Mouse (Mus musculus) midbrain, embryonic 10.5 days (tissue): ENCODE measurements around the gene Hltf. TPM values are rescaled to one million over a fixed set of nuclear protein-coding genes. Genes with fewer than 3 reads are reported as not detected.
"Not testable (repeated sequence)": the region's sequence is repeated elsewhere in the genome, so short reads cannot be mapped to it uniquely, and the experiment has no call there.

Experiments
- DNase-seq: peaks from one replicate; pipeline ENCODE4 v3.0.0-alpha.2; 2017; ENCODE audit warnings: low spot score
- H3K27ac ChIP-seq: fragments of 300-500 bp; sonication (generic); replicated peaks from 2 replicates; pipeline ENCODE4 v1.5.1; 2016; ENCODE audit warnings: mild to moderate bottlenecking
- H3K27me3 ChIP-seq: fragments of 300-500 bp; sonication (generic); 2 replicates; pipeline ENCODE4 v1.6.1; 2016; ENCODE audit warnings: low read depth, mild to moderate bottlenecking; ENCODE audit not compliant: poor library complexity, severe bottlenecking
- H3K36me3 ChIP-seq: fragments of 300-500 bp; sonication (generic); 2 replicates; pipeline ENCODE4 v1.6.1; 2016; ENCODE audit warnings: mild to moderate bottlenecking, moderate library complexity
- H3K4me1 ChIP-seq: fragments of 300-500 bp; sonication (generic); 2 replicates; pipeline ENCODE4 v1.6.1; 2016
- H3K4me3 ChIP-seq: fragments of 300-500 bp; sonication (generic); 2 replicates; pipeline ENCODE4 v1.5.1; 2016; ENCODE audit warnings: mild to moderate bottlenecking, moderate library complexity
- H3K9me3 ChIP-seq: fragments of 300-500 bp; sonication (generic); replicated peaks from 2 replicates; pipeline ENCODE4 v1.6.1; 2016; ENCODE audit warnings: mild to moderate bottlenecking
- WGBS: fragments of 180-500 bp; shearing (Covaris S2); methylation state at CpG from one replicate; pipeline ENCODE4 v1.1.7; 2016; 5-methylcytosine and 5-hydroxymethylcytosine counted together
- polyA plus RNA-seq: library from polyadenylated mRNA; unstranded; fragments of >200 nt; fragmentation: Nextera tagmentation; extraction: Ambion mirVana; gene quantifications from 2 replicates; pipeline ENCODE4 v1.2.1, GENCODE M21; 2016

Gene Hltf
- polyA plus RNA-seq, 1 experiment from 2014 or later, result 15.8 TPM

DNA sequence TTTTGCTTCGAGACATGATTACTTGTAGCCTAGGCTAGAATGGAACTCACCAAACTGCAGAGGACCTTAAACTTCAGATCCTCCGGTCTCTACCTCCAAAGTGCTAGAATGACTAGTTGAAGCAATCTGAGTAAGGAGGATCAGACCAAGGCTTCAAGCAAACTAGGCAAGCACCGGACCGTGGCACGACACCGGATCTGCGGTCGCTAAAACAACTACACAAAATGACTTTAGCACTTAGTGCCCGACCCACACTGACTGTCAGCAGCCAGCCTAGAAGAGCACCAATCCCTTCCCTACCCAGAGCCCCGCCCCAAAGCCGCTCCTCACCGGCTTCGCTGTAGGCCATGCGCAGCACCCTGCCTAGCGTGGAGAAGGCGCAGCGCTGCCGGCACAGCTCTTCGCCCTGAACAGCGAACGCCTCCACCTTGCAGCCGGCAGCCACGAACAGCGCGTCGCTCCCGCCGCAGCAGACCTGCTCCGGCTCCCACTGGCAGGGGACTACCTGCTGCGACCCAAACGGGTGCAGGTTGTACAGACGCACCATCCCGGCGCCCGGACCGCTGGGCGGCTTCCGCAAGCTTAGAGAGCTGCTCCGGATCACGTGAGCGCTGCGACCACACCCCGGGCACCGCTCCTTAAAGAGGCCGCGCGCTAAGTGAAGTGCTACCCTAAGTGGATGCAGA is 22.7 kb upstream of the Hltf start, which contains the start of gene Hps3:
TSS of gene Hps3 (minus strand) at position 597 of the 686 bp plus-strand sequence.
- peak within 1 kb of the TSS; percentile 86 for H3K27ac ChIP-seq
- under 1% methylated on average over 47 of the region's 47 CpGs for WGBS

DNA sequence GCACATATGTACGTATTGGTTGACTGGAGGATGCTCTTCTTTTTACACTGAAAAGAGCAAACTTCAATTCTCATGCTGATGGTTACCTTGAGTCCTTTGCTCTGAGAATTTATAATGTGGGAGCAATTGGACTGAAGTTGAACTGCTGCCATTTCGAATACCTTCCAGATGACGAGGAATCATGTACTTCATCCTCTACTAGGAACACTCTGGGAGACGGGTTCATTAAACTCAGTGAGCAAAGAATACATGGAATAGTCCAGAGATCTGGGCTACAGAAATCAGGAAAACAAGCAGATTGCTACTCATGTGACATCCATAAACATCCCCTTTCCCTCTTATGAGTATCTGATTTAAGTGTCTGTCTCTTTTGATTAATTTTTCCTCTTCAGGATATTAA is 21.5 kb upstream of the Hltf start:
- WGBS, result 85% methylated on average over 4 of the region's 4 CpGs
- Histone ChIP-seq H3K9me3 (no peaks in the 10 kb centered on the region), H3K27me3 (no peaks in the 10 kb centered on the region), H3K27ac (no peak overlapping the region), H3K4me1 (peaks cover 15% of the 10 kb centered on the region), H3K36me3 (no peaks in the 10 kb centered on the region), H3K4me3 (no peak overlapping the region)
- DNase-seq, result no peak

More for the DNA sequence above, 22.7 kb upstream of the Hltf start, which contains the start of gene Hps3:
- no peaks in the 10 kb centered on the region for H3K27me3 ChIP-seq
- no peaks in the 10 kb centered on the region for H3K9me3 ChIP-seq
- peak within 1 kb of the TSS; percentile 80 for H3K4me3 ChIP-seq
- peak; percentile 89 for DNase-seq
- H3K4me1 ChIP-seq, result peaks cover 15% of the 10 kb centered on the region
- no peaks in the 10 kb centered on the region for H3K36me3 ChIP-seq

DNA sequence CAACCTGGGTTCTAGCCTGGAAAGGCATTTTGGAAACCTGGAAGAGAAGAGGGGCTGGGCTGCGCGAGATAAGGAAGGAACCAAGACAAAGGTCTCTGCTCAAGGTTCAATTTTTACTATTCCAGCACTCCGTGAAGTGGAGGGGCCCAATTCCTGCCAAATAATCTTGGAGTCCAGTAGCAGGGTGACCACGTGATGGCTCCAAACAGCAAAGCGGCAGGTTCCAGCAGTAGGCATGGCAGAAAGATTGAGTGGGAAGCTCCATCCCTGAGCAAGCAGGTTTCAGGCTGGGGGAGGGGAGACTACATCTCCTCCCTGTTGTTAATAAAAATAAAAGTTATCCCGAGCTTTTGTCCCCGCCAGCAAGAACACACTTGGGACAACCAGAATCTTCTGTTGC is 16.1 kb upstream of the Hltf start:
- not testable (repeated sequence) for H3K36me3 ChIP-seq, H3K27ac ChIP-seq, H3K4me3 ChIP-seq, H3K4me1 ChIP-seq, H3K9me3 ChIP-seq, H3K27me3 ChIP-seq, DNase-seq
- WGBS, result 95% methylated on average over 7 of the region's 7 CpGs

DNA sequence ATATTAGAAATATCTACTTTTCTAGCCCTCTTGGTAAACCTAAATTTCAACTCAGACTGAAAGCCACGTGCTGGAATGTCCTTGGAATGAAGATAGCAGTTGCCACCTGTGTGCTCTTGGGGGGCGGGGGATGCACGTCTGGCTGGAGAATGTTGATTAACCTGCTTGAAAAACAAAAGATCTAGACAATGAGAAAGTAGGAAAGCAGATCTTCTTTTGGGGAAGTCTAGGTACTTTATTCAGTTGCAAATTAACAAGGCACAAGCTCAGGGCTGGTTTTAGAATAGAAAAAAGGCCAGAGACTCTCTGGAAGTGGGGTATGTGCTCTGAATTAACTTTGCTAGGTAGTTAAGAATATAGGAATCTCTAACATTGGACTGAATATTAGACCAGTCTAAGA is 12.9 kb upstream of the Hltf start:
- H3K36me3 ChIP-seq, H3K27me3 ChIP-seq, H3K9me3 ChIP-seq, H3K4me3 ChIP-seq, DNase-seq, H3K27ac ChIP-seq, H3K4me1 ChIP-seq: not testable (repeated sequence)
- 66% methylated on average over 3 of the region's 3 CpGs for WGBS

DNA sequence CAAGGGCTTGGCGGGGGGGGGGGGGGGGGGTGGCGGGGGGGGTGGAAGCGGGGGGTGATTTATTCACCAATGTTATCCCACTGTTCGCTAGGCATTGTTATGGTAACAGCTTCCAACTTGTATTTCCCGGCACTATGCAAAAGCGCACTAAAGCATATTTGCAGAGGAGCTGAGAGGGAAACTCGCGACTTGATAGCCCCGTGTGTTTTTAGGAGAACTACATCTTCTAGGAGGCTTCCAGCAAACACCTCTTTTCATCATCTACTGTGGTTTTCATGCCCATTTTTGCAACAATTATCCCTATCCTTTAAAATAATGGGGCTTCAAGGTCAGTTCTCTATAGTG is 558 bp downstream of the Hltf start:
- WGBS, result 0% methylated on average over 8 of the region's 9 CpGs
- Histone ChIP-seq H3K4me1 (peaks cover 11% of the 10 kb centered on the region), H3K9me3 (no peaks in the 10 kb centered on the region), H3K36me3 (peaks cover 6% of the 10 kb centered on the region), H3K4me3 (peak overlapping the region; percentile 85), H3K27ac (peak overlapping the region; percentile 87), H3K27me3 (no peaks in the 10 kb centered on the region)
- DNase-seq, result no peak

DNA sequence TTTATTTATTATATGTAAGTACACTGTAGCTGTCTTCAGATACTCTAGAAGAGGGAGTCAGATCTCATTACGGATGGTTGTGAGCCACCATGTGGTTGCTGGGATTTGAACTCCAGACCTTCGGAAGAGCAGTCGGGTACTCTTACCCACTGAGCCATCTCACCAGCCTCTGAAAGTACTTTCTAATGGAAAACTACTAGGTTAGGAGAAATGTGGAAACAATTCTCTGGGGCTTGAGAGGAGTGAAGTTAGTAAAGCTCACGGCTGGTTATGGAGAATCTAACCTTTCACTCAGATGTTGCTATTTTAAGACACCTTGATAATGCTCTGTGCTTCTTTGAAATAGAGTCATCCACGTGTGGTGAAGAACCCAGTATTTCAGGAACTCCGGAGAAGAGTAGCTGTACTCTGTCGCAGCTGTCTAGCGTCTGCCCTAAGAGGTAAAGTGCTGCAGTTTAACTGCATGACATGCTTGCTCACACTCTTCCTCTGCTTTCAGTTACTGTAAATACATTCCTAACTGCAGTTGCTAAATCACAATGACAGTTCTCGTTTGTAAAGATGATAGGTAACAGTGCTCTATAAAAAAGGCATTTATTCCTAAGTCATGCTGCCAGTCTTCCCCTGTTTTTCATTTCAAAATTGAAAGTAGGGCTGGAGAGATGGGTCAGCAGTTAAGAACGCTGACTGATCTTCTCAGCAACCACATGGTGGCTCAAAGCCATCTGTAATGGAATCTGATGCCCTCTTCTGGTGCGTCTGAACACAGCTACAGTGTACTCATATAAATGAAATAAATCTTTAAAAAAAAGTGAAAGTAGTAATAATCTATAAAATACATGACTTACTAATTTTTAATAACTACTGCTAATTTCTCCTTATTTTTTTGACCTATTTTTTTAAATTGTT is 18.8 kb downstream of the Hltf start:
- H3K27ac ChIP-seq, result no peak overlapping the region
- no peaks in the 10 kb centered on the region for H3K9me3 ChIP-seq
- H3K36me3 ChIP-seq, result peaks cover 44% of the 10 kb centered on the region
- 86% methylated on average over 11 of the region's 11 CpGs for WGBS
- no peak overlapping the region for H3K4me3 ChIP-seq
- DNase-seq, result no peak
- H3K27me3 ChIP-seq, result no peaks in the 10 kb centered on the region
- no peaks in the 10 kb centered on the region for H3K4me1 ChIP-seq

DNA sequence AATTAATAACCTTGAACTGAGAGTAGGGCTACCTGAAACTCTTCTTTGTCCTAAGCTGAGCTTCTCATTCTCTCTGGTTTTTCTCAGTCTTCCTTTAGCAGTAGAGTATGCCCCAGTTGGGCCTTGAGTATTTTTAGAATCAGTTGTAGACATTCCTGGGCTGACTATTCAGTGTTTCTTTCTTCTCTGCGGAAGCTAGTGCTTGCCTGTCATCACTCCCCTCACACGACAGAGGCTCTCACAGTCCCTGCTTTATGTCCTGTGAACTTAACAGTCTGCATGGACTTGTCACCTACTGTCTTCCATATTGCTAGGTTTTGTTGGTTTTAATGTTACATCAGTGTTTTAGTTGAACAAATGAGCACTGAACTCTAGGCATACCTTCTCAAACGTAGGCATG is 24.6 kb downstream of the Hltf start:
- Histone ChIP-seq H3K4me1 (no peaks in the 10 kb centered on the region), H3K27me3 (no peaks in the 10 kb centered on the region), H3K4me3 (no peak overlapping the region), H3K9me3 (no peaks in the 10 kb centered on the region), H3K36me3 (peaks cover 25% of the 10 kb centered on the region), H3K27ac (no peak overlapping the region)
- WGBS, result 87% methylated on average over 3 of the region's 3 CpGs
- no peak for DNase-seq

DNA sequence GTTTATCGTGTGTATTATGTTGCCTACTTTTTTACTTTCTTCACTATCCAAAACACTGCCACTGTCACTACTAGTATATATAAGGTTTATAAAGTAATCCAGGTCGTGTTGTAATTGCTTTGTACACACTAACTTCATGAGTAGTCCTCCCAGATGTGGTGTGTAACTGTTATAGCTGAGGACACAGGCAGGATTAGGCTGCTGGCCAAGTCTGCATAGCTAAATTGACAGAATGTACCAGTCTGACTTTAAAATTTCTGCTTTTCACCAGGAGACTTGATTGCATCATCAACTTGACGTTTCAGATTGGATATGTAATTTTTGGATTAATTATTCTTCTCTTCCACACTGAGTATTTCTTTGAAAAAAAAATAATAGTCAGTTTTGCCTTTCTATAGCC is 46.2 kb downstream of the Hltf start:
- no peak overlapping the region for H3K4me3 ChIP-seq
- H3K9me3 ChIP-seq, result no peaks in the 10 kb centered on the region
- H3K27me3 ChIP-seq, result no peaks in the 10 kb centered on the region
- H3K36me3 ChIP-seq, result peaks cover 15% of the 10 kb centered on the region; the same call in 1 of the 2 replicates
- WGBS, result 89% methylated on average over 3 of the region's 3 CpGs
- H3K27ac ChIP-seq, result no peak overlapping the region
- no peak for DNase-seq
- no peaks in the 10 kb centered on the region for H3K4me1 ChIP-seq

DNA sequence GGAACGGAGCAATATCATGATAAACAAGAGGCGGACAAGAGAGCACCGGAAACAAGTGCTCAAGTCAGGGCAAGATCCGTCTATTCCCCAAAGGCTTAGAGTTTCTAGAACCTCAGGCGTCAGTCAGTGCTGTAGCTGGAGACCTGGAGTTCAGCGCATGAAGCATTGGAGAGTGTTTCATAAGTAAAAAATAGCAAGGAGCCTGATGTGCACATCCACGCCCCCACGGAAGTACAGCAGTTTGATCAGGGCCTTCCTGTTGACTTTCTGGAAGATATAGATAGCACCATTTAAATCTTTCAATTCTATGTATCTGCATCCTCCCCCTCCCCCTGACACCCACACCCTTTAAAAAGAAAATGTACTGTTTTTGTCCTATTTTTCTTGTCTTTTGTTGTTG is 46.7 kb downstream of the Hltf start:
- 95% methylated on average over 8 of the region's 8 CpGs for WGBS
- Histone ChIP-seq H3K36me3 (peaks cover 17% of the 10 kb centered on the region), H3K4me1 (no peaks in the 10 kb centered on the region), H3K4me3 (no peak overlapping the region), H3K9me3 (no peaks in the 10 kb centered on the region), H3K27me3 (no peaks in the 10 kb centered on the region), H3K27ac (no peak overlapping the region)
- no peak for DNase-seq

DNA sequence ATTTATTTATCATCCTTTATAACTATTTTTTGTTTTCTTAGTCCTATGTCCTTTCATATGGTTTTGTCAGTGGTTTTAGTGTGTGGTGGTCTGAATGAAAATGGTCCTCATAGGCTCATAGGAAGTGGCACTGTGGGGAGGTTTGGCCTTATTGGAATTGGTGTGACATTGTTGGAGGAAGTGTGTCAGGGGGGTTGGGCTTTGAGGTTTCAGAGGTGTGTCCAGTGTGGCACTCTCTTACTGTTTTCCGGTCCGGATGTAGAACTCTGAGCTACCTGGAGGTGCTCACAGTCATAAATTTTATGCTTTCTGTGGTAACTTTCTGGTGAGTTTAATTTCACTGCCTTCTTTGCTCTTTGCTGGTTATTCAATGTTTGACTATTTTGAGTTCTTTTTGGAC is 47.2 kb downstream of the Hltf start:
- Histone ChIP-seq H3K9me3 (no peaks in the 10 kb centered on the region), H3K27ac (no peak overlapping the region), H3K4me1 (no peaks in the 10 kb centered on the region), H3K27me3 (no peaks in the 10 kb centered on the region), H3K4me3 (no peak overlapping the region), H3K36me3 (peaks cover 21% of the 10 kb centered on the region)
- 94% methylated on average over 2 of the region's 2 CpGs for WGBS
- no peak for DNase-seq

DNA sequence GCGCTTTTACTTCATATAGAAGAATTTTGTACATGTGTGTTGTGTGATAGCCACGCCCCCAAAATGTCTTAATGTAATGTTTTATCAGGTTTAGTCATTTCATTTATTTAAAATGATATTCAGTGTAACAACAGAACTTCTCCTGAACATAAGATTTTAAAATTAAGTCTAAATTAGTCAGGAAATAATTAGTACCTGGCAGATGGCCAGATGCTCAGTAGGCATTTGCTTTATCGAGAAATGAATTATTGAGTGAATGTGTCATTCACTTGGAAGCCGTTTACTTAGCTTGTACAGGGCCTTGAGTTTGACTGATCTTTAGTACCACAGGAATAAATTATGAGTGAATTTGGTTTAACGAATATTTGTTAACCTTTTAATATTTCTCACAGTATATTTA is 51.3 kb downstream of the Hltf start:
- H3K27me3 ChIP-seq, result no peaks in the 10 kb centered on the region
- H3K27ac ChIP-seq, result no peak overlapping the region
- 92% methylated on average over 5 of the region's 5 CpGs for WGBS
- no peaks in the 10 kb centered on the region for H3K9me3 ChIP-seq
- no peaks in the 10 kb centered on the region for H3K4me1 ChIP-seq
- peaks cover 30% of the 10 kb centered on the region for H3K36me3 ChIP-seq
- DNase-seq, result no peak
- H3K4me3 ChIP-seq, result no peak overlapping the region

DNA sequence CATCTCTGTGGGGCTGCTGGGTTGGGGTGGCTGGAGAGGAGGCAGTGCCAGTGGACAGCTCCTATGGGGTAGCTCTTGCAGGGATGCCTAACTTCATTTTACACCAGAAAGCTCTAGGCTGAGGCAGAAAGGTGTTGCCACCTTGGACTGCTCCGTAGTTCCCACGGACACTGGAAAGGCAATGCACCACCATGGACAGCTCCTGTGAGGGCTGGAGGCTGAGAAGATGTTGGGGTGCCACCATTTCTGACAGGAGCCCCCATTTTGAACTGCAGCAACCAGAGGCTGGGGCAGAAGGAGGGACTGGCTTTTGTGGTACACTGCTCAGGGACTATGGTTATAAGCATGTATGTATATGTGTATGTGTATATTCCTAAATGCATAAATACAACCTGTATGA is 54.3 kb downstream of the Hltf start:
- peaks cover 33% of the 10 kb centered on the region for H3K36me3 ChIP-seq
- WGBS, result 95% methylated on average over 2 of the region's 2 CpGs
- no peak overlapping the region for H3K27ac ChIP-seq
- no peaks in the 10 kb centered on the region for H3K27me3 ChIP-seq
- no peaks in the 10 kb centered on the region for H3K4me1 ChIP-seq
- no peak overlapping the region for H3K4me3 ChIP-seq
- DNase-seq, result no peak
- H3K9me3 ChIP-seq, result no peaks in the 10 kb centered on the region

DNA sequence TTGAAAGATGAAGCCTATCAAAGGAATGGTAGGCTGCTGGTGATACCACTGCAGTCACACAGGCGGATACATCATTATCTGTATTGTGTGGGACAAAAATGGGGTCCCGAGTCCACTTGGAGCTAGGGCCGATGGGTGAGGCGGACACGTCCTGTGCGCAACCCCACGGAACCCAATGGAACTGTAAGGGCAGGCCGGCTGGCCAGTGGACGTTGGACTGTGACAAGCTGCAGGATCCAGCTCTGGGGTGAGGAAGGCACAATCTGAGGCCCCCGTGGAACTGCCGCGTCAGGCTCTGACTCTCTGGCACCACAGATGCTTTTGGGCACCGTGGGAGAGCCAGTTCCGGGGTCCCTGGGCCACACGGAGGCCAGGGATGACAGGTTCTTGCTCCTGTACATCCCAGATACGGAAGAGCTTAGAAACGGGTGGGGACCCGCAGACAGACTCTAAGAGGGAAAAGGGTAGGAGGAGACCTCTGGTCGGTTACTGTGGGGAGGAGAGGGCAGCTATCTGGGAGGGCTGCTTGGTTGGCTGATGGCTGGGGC is 61.5 kb downstream of the Hltf start:
- no peak overlapping the region for H3K27ac ChIP-seq
- H3K4me3 ChIP-seq, result no peak overlapping the region
- DNase-seq, result no peak
- H3K9me3 ChIP-seq, result no peaks in the 10 kb centered on the region
- 88% methylated on average over 19 of the region's 19 CpGs for WGBS
- no peaks in the 10 kb centered on the region for H3K27me3 ChIP-seq
- no peaks in the 10 kb centered on the region for H3K4me1 ChIP-seq
- H3K36me3 ChIP-seq, result peaks cover 26% of the 10 kb centered on the region
